Mouse (Mus musculus) heart, postnatal 0 days (tissue): ENCODE data around the gene Slc16a11. TPM values are rescaled to one million over a fixed set of nuclear protein-coding genes. Genes with fewer than 3 reads are reported as not detected.

ENCODE experiments used
- ATAC-seq: fragments of 200-750 bp; cut with Nextera tagmentation; 2 replicates; pipeline ENCODE4 v1.8.0; 2017; ENCODE audit warnings: low read depth, moderate number of reproducible peaks, moderate library complexity; ENCODE audit not compliant: insufficient read depth
- DNase-seq: peaks from one replicate; pipeline ENCODE4 v3.0.0-alpha.2; 2016; ENCODE audit warnings: low spot score
- H3K27ac ChIP-seq: fragments of 300-500 bp; sonication (generic); 2 replicates; pipeline ENCODE4 v1.5.1; 2014; ENCODE audit warnings: low read depth, mild to moderate bottlenecking
- H3K27me3 ChIP-seq: fragments of 300-500 bp; sonication (generic); 2 replicates; pipeline ENCODE4 v1.6.1; 2014; ENCODE audit warnings: low read length, mixed read lengths; ENCODE audit not compliant: control insufficient read depth, insufficient read depth
- H3K36me3 ChIP-seq: fragments of 300-500 bp; sonication (generic); replicated peaks from 2 replicates; pipeline ENCODE4 v1.6.1; 2014; ENCODE audit warnings: low read length, mixed read lengths; ENCODE audit not compliant: control insufficient read depth, insufficient read depth
- H3K4me1 ChIP-seq: fragments of 300-500 bp; sonication (generic); 2 replicates; pipeline ENCODE4 v1.6.1; 2014; ENCODE audit warnings: antibody characterized with exemption; ENCODE audit not compliant: control insufficient read depth, insufficient read depth
- H3K4me2 ChIP-seq: fragments of 300-500 bp; sonication (generic); 2 replicates; pipeline ENCODE4 v1.6.1; 2014; ENCODE audit warnings: low read depth, mild to moderate bottlenecking, low read length, moderate library complexity
- H3K4me3 ChIP-seq: fragments of 300-500 bp; sonication (generic); 2 replicates; pipeline ENCODE4 v1.5.1; 2014; ENCODE audit warnings: low read depth, low read length
- H3K9ac ChIP-seq: fragments of 300-500 bp; sonication (generic); replicated peaks from 2 replicates; pipeline ENCODE4 v1.6.1; 2014; ENCODE audit warnings: low read depth, low read length, mixed read lengths
- H3K9me3 ChIP-seq: fragments of 300-500 bp; sonication (generic); replicated peaks from 2 replicates; pipeline ENCODE4 v1.6.1; 2016; ENCODE audit warnings: low read length; ENCODE audit not compliant: control insufficient read depth
- CTCF ChIP-seq: IDR thresholded peaks from 2 replicates; pipeline ENCODE4 v1.5.1; 2016; ENCODE audit warnings: antibody characterized with exemption, control low read depth, low read depth
- EP300 ChIP-seq: IDR thresholded peaks from 2 replicates; pipeline ENCODE4 v1.6.1; 2016; ENCODE audit warnings: antibody characterized with exemption, low read depth
- WGBS: fragments of 180-500 bp; shearing (Covaris S2); extraction: QIAGEN DNeasy Blood & Tissue Kit; methylation state at CpG from one replicate; pipeline ENCODE4 v1.1.7; 2014; 5-methylcytosine and 5-hydroxymethylcytosine counted together
- microRNA counts: library from miRNA; unstranded; fragments of <30 nt; microRNA quantifications from one replicate; lab custom pipeline; 2015
- microRNA-seq: library from miRNA; unstranded; fragments of <30 nt; microRNA quantifications from one replicate; pipeline ENCODE4, GENCODE M21; 2016
- polyA plus RNA-seq: library from polyadenylated mRNA; unstranded; fragments of >200 nt; fragmentation: Nextera tagmentation; extraction: Ambion mirVana; gene quantifications from 2 replicates; pipeline ENCODE4 v1.2.1, GENCODE M21; 2015
- total RNA-seq: library from RNA; depleted of rRNA; stranded (reverse); fragments of >200 nt; gene quantifications from 2 replicates; pipeline ENCODE4 v1.2.3, GENCODE M21; 2014; ENCODE audit warnings: low replicate concordance; rRNA removed

Slc16a11 gene
- total and polyA plus RNA-seq, 2 experiments from 2014 or later: 0.25 TPM; not detected in 1

DNA sequence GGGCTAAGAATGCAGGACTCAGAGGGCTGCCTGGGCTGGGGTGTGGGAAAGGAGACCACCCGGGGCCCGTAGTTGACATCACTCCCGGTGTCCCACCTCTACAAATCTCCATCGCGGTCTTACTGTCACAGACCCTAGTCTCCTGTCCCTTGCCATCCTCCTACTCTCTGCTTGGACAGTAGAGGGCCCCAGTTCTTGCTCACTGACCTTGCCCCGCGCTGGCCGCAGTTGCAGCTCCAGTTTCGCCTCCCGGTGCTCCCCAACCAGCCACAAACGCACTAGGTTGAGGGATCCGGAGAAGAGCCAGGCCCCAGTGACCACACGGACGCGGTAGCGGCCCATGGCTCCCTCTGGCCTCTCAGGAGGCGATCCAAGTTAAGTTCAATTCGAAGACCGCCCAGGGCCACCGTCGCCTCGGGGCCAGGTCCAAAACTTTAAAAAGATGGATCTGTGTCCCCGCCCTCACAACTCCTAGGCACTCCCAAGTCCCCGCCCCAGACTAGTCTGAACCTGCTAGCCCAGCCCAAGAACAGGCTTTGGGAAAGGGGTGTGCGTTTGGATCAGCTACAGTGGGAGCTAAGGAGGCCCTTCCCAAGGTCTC lies 42.5 kb downstream of the Slc16a11 start, which contains the start of gene Alox12:
Alox12 (minus strand) TSS at position 423 of the 601 bp plus-strand sequence.
- H3K4me2 ChIP-seq: peak within 1 kb of the TSS; percentile 62
- peak; percentile 59 for ATAC-seq
- no peaks in the 10 kb centered on the region for H3K9me3 ChIP-seq
- WGBS: under 1% methylated on average over 25 of the region's 25 CpGs
- no peak within 1 kb of the TSS for H3K27ac ChIP-seq
- no peaks in the 10 kb centered on the region for H3K36me3 ChIP-seq
- H3K4me3 ChIP-seq: peak within 1 kb of the TSS; percentile 37
- H3K4me1 ChIP-seq: no peaks in the 10 kb centered on the region
- H3K27me3 ChIP-seq: peaks cover 38% of the 10 kb centered on the region
- H3K9ac ChIP-seq: peak within 1 kb of the TSS; percentile 45
- TF ChIP-seq CTCF: peak; percentile 58
- TF ChIP-seq EP300: no peak
- peak; percentile 53 for DNase-seq

DNA sequence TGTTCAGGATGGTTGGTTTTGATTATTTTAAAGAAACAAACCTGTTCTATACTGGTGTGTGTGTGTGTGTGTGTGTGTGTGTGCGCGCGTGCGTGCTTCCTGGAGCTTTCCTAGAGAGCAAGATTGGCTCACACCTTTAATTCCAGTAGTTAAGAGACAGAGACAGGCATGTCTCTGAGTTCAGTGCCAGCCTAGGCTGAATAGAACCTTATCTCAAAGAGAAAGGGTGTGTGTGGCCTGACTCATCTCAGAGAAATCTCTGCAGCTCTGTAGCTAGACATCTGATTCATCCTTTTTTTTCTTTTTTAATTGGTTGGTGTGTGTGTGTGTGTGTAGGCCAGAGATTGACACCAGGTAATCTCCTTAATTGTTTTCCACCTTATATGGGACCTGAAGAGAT lies 46.5 kb downstream of the Slc16a11 start:
- no peak overlapping the region for H3K4me2 ChIP-seq
- WGBS: 89% methylated on average over 4 of the region's 4 CpGs
- no peak overlapping the region for H3K9ac ChIP-seq
- ATAC-seq (no peak), DNase-seq (no peak)
- no peak for TF ChIP-seq CTCF
- no peak for TF ChIP-seq EP300
- H3K9me3 ChIP-seq: no peaks in the 10 kb centered on the region
- H3K27me3 ChIP-seq: peaks cover 16% of the 10 kb centered on the region
- no peaks in the 10 kb centered on the region for H3K36me3 ChIP-seq
- no peak overlapping the region for H3K4me3 ChIP-seq
- no peaks in the 10 kb centered on the region for H3K4me1 ChIP-seq
- H3K27ac ChIP-seq: no peak overlapping the region

DNA sequence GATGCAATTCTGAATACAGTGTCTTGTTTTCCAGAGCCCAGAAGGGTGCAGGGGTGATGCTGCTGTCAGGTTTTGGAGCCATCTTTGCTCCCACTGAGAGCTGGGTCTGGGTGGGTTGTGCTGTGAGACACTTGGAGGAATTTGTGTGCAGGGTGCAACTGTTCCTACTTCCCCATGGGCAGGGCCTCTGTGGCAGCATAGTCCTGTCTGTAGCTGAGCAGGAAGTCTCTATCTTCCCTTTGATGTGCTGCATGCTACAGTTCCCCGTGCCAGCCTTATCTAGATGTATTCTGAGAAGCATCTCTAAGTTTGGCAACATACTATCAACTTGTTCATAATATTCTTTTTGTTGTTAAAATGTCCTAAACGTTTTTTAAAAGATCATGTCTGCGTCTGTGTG lies 52.7 kb downstream of the Slc16a11 start:
- Histone ChIP-seq H3K9ac (no peak overlapping the region), H3K4me2 (no peak overlapping the region), H3K4me1 (peaks cover 17% of the 10 kb centered on the region), H3K4me3 (no peak overlapping the region), H3K27me3 (no peaks in the 10 kb centered on the region), H3K27ac (peak overlapping the region; percentile 67; the same call in 1 of the 2 replicates), H3K9me3 (no peaks in the 10 kb centered on the region), H3K36me3 (no peaks in the 10 kb centered on the region)
- WGBS: 33% methylated on average over 3 of the region's 3 CpGs
- TF ChIP-seq EP300 (no peak), CTCF (no peak)
- ATAC-seq: no peak
- no peak for DNase-seq

DNA sequence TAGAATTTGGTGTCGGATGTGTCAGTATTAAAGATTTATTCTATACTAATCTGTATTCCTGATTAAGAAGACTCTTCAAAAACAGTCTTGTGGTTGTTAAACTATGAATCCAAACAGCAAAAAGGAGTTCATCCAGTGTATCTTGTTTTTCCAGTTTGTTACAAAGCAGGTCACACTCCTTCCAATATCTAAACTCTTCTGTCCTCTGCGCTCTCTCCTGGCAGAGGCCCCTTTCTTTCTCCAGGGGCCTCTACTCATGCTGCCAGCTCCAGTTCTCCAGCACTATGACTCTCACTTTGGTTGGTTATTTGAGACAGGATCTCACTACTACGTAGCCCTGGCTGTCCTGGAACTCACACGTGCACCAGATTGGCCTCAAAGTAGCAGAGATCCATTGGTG lies 53.3 kb downstream of the Slc16a11 start:
- no peak overlapping the region for H3K4me2 ChIP-seq
- 46% methylated on average over 4 of the region's 4 CpGs for WGBS
- no peak overlapping the region for H3K9ac ChIP-seq
- no peak for ATAC-seq
- peaks cover 17% of the 10 kb centered on the region for H3K4me1 ChIP-seq
- no peaks in the 10 kb centered on the region for H3K9me3 ChIP-seq
- H3K27ac ChIP-seq: peak overlapping the region; percentile 67
- no peak for DNase-seq
- TF ChIP-seq CTCF: no peak
- no peak for TF ChIP-seq EP300
- H3K4me3 ChIP-seq: no peak overlapping the region
- H3K27me3 ChIP-seq: no peaks in the 10 kb centered on the region
- H3K36me3 ChIP-seq: no peaks in the 10 kb centered on the region

MicroRNA genes within 50 kb of the gene (microRNA counts, 519-probe panel; counts per million panel counts)
- microRNA mmu-miR-195 (lab: Ali Mortazavi, UCI) (not detected), microRNA mmu-miR-497 (lab: Ali Mortazavi, UCI) (1,491 counts per million, percentile 13 among the panel's probes with 10 or more counts)

Small RNA genes lying within 50 kb of the gene (microRNA-seq; reads per million reads assigned to microRNA genes)
- gene Mir195a (1,312 reads per million, percentile 81 among the genes with 10 or more reads in this experiment), gene Mir497 (not detected), gene Mir497b (not detected)

Other genes with a start within 250 kb of the Slc16a11 start
- 0.93 TPM in 1 of 2 replicates, not detected in the other for gene Cldn7, start 248.0 kb upstream of the Slc16a11 start, total RNA-seq
- 0.64 and 1.8 TPM in 2 replicates for gene Cldn7, start 248.0 kb upstream of the Slc16a11 start, polyA plus RNA-seq
- 43.0 and 45.6 TPM in 2 replicates for gene Ctdnep1, start 231.6 kb upstream of the Slc16a11 start, total RNA-seq
- gene Ctdnep1, start 231.6 kb upstream of the Slc16a11 start, polyA plus RNA-seq: 24.8 and 25.5 TPM in 2 replicates
- 77.7 and 108 TPM in 2 replicates for gene Elp5, start 230.2 kb upstream of the Slc16a11 start, total RNA-seq
- 89.8 and 96.1 TPM in 2 replicates for gene Elp5, start 230.2 kb upstream of the Slc16a11 start, polyA plus RNA-seq
- gene Gabarap, start 221.6 kb upstream of the Slc16a11 start, total RNA-seq: 208 and 305 TPM in 2 replicates
- gene Gabarap, start 221.6 kb upstream of the Slc16a11 start, polyA plus RNA-seq: 472 and 510 TPM in 2 replicates
- gene Phf23, start 217.0 kb upstream of the Slc16a11 start, total RNA-seq: 27.4 and 54.8 TPM in 2 replicates
- gene Phf23, start 217.0 kb upstream of the Slc16a11 start, polyA plus RNA-seq: 30.3 and 34.2 TPM in 2 replicates
- gene Dvl2, start 212.2 kb upstream of the Slc16a11 start, total RNA-seq: 10.8 TPM in 2 replicates
- gene Dvl2, start 212.2 kb upstream of the Slc16a11 start, polyA plus RNA-seq: 6.5 and 7.5 TPM in 2 replicates
- gene Acadvl, start 197.3 kb upstream of the Slc16a11 start, total RNA-seq: 378 and 469 TPM in 2 replicates
- gene Acadvl, start 197.3 kb upstream of the Slc16a11 start, polyA plus RNA-seq: 815 and 873 TPM in 2 replicates
- gene Dlg4, start 195.8 kb upstream of the Slc16a11 start, total RNA-seq: 3.4 and 10.3 TPM in 2 replicates
- gene Dlg4, start 195.8 kb upstream of the Slc16a11 start, polyA plus RNA-seq: 2.2 TPM in 2 replicates
- not detected in 2 replicates for gene Asgr1, start 158.7 kb upstream of the Slc16a11 start, total RNA-seq
- not detected in 2 replicates for gene Asgr1, start 158.7 kb upstream of the Slc16a11 start, polyA plus RNA-seq
- gene Asgr2, start 120.1 kb upstream of the Slc16a11 start, total RNA-seq: not detected in 2 replicates
- gene Asgr2, start 120.1 kb upstream of the Slc16a11 start, polyA plus RNA-seq: not detected in 2 replicates
- not detected in 2 replicates for gene Mgl2, start 82.4 kb upstream of the Slc16a11 start, total RNA-seq
- gene Mgl2, start 82.4 kb upstream of the Slc16a11 start, polyA plus RNA-seq: not detected in 2 replicates
- not detected in 2 replicates for gene Clec10a, start 56.6 kb upstream of the Slc16a11 start, total RNA-seq
- 0.45 and 0.47 TPM in 2 replicates for gene Clec10a, start 56.6 kb upstream of the Slc16a11 start, polyA plus RNA-seq
- gene Slc16a13, start 8.3 kb downstream of the Slc16a11 start, total RNA-seq: 3.1 and 5.5 TPM in 2 replicates
- 4.4 and 4.5 TPM in 2 replicates for gene Slc16a13, start 8.3 kb downstream of the Slc16a11 start, polyA plus RNA-seq
- 12.8 and 44.1 TPM in 2 replicates for gene Bcl6b, start 17.0 kb downstream of the Slc16a11 start, total RNA-seq
- gene Bcl6b, start 17.0 kb downstream of the Slc16a11 start, polyA plus RNA-seq: 16.8 and 18.9 TPM in 2 replicates
- gene 0610010K14Rik, start 25.2 kb downstream of the Slc16a11 start, total RNA-seq: 47.7 and 60.5 TPM in 2 replicates
- gene 0610010K14Rik, start 25.2 kb downstream of the Slc16a11 start, polyA plus RNA-seq: 96.5 and 102 TPM in 2 replicates
- 6.8 and 15.2 TPM in 2 replicates for gene Gm21988, start 27.1 kb downstream of the Slc16a11 start, total RNA-seq
- 7.5 and 8.6 TPM in 2 replicates for gene Gm21988, start 27.1 kb downstream of the Slc16a11 start, polyA plus RNA-seq
- gene Rnasek, start 27.1 kb downstream of the Slc16a11 start, total RNA-seq: 13.1 and 75.0 TPM in 2 replicates
- 311 and 336 TPM in 2 replicates for gene Rnasek, start 27.1 kb downstream of the Slc16a11 start, polyA plus RNA-seq
- gene Alox12, start 42.6 kb downstream of the Slc16a11 start, total RNA-seq: 1.4 and 2.5 TPM in 2 replicates
- gene Alox12, start 42.6 kb downstream of the Slc16a11 start, polyA plus RNA-seq: 2.3 TPM in 2 replicates
- not detected in 2 replicates for gene Alox12e, start 109.9 kb downstream of the Slc16a11 start, total RNA-seq
- 0.05 TPM in 1 of 2 replicates, not detected in the other for gene Alox12e, start 109.9 kb downstream of the Slc16a11 start, polyA plus RNA-seq
- gene Alox15, start 139.3 kb downstream of the Slc16a11 start, total RNA-seq: 0.23 TPM in 1 of 2 replicates, not detected in the other
- 0.11 and 0.22 TPM in 2 replicates for gene Alox15, start 139.3 kb downstream of the Slc16a11 start, polyA plus RNA-seq
- 15.1 and 15.9 TPM in 2 replicates for gene Pelp1, start 197.3 kb downstream of the Slc16a11 start, total RNA-seq
- gene Pelp1, start 197.3 kb downstream of the Slc16a11 start, polyA plus RNA-seq: 10.9 and 11.0 TPM in 2 replicates
- 9.5 and 27.5 TPM in 2 replicates for gene Arrb2, start 219.9 kb downstream of the Slc16a11 start, total RNA-seq
- 4.8 and 6.0 TPM in 2 replicates for gene Arrb2, start 219.9 kb downstream of the Slc16a11 start, polyA plus RNA-seq
- 9.0 and 28.3 TPM in 2 replicates for gene Med11, start 239.2 kb downstream of the Slc16a11 start, total RNA-seq
- 13.7 and 15.9 TPM in 2 replicates for gene Med11, start 239.2 kb downstream of the Slc16a11 start, polyA plus RNA-seq
- 0.04 and 5.0 TPM in 2 replicates for gene Zmynd15, start 246.7 kb downstream of the Slc16a11 start, total RNA-seq
- 1.3 TPM in 2 replicates for gene Zmynd15, start 246.7 kb downstream of the Slc16a11 start, polyA plus RNA-seq
- gene Cxcl16, start 247.2 kb downstream of the Slc16a11 start, total RNA-seq: 5.9 and 12.8 TPM in 2 replicates
- gene Cxcl16, start 247.2 kb downstream of the Slc16a11 start, polyA plus RNA-seq: 9.8 and 11.3 TPM in 2 replicates